Mouse (Mus musculus) spleen, adult 18-20 months (tissue): ENCODE measurements at regions not wholly inside any gene's neighbourhood (a gene's known extent, or its start where the extent isn't known, plus 50 kb on each side); places are given as distances from the start of the nearest gene placed in this dataset.

Source experiments
- DNase-seq, 2 experiments: peaks; one replicate each; pipeline ENCODE4 v3.0.0; 2022; ENCODE audit warnings: mixed read lengths in 2 of 2

DNA sequence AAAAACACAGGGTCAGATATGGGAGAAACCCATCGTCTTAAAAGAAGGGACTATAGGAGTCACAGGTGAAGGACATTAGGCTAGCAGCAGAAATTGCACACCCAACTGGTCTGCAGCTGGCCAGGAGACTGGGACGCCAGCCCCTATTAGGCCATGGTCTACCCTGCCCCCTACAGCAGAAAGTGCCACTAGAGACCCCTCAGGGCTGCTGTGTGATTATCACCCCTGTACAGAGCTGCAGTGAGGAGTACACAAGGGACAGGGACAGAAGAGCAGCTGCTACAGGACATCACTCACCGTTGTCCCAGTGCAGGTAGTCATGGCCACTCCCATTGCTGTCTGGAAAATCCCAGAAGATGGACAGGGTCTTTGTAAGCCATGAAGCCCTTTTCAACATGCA lies 157.9 kb upstream of the Agap1 start:
- no peak for DNase-seq

DNA sequence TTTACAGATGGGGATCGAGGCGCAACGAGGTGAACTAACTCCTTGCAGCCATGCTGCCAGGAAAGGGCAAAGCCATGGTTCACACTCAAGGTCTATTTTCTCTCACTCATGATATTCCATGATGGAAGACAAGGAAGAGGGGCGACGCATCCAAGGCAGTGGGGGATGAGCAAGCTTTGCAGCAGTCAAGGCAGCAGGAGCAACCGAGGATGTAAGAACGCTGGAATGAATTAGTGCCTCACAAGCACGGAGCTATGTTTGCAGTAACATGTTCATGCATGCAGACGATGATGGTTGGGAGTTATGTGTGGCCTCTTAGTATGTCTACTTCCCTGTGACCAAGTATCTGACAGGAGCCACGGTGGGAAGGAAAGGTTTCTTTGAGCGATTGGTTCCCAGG lies 156.8 kb upstream of the Agap1 start:
- DNase-seq: no peak

DNA sequence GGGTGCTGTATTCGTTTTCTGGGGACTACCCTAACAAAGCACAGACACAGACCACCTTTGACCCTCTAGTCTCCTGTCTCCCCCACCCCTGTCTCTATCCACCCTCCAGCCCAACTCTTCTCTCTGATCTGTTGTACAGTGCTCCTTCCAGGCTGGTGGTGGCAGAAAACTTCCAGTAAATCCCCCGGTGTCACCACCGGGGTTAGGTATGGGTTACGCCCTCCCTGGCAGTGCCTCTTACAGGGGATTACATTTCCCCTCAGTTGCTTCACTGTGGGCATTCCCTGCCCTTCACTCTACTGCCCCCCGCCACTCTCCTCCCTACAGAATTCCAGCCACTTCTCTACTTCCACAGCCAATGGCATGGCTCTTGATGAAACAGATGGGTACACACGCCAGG lies 153.5 kb upstream of the Agap1 start:
- no peak for DNase-seq

DNA sequence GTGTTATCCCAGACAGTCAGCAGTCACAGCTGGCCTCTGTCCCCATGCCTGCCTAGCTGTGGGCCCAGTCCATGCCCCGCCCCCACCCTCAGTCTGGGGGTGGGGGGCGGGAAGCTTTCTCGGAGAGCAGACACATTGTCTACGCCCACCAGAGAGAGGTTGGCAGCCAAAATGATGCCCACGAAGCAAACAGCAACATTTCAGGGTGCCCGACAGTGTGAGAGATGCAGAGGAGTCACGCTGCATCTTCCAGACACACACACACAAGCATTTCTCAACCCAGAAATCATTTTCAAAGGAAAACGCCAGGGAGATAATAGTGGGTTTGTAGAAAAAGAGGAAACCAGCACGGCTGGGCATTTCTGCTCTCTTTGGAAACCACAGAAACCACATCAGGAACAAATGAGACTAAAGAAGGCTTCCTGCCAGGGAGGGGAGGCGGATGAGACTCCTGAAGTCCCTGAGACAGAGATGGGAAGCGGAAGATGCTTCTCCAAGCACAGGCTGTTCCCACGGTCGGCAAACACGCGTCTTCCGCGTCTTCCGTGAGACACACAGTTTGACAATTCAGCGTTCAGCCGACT lies 152.1 kb upstream of the Agap1 start:
- DNase-seq: no peak

DNA sequence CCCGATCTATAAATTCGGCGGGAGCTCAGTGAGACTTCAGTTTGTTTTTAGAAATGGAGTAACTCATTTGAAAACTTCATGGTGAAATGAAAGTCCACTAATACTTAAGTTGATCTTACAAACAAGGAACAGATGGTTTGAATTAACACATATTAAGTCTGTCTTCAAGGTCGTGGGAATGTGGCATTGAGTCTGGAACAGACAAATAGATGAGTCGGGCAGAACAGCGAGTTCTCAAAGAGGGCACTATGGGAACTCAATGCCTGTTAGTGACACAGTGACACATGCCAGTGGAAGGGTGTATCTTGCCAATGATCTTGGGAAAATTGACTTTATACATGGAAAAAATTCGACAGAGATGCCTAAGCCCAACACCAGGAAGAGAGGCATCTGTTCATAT lies 149.4 kb upstream of the Agap1 start:
- no peak for DNase-seq

DNA sequence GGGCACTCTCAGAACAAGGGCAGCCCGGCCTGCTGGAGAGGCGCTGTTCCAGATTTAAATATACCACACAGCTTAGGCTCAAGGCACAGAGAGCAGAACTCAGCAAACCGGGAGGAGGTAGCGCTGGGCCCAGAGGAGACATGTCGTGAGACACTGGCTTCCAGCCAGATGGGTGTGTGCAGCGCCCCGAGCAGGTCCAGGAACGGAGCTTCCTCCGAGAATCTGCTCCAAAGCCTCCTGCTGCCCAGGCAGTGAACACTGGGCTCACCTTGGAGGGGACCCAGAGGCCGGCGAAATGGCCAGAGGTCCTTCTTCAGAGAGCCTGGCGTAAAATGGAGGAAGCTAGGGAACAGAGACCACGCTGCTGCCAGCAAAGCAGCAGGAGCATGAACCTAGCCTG lies 145.8 kb upstream of the Agap1 start:
- DNase-seq: no peak

DNA sequence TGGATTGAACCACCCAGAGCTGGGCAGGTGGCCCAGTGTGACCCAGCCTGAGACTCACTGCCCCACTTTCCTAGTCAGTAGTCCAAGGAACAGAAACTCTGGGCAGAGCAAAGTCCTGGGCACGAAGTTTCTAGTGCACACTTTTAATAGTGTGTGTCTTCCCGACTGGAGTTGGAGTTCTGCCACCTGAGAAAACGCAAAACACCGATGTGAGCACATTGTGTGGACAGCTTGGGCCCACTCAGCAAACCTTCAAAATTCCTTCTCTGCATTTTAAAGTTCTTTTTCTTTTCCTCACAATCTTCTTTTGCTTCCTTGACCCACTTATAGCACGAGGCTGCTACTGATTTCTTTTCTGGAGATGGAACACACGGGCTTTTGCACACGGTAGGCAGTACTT lies 141.5 kb upstream of the Agap1 start:
- DNase-seq: no peak

DNA sequence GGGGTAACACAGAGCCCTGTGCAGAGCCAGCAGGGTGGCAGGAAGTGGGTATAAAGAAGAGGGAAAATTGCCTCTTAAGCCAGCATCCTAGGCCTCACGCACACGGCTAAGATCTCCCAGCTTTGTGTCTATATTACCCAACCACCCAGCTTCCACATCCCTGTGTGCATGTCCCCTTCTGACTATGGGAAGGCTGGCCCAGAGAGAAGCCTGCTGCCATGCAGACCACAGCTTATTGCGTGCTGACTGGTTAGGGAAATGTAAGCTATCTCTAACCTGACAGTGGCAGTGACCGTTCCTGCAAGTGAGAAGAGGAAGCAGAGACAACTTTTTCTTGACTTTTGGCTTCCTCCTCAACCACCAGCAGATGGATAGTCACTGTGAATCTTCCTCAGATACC lies 136.7 kb upstream of the Agap1 start:
- no peak for DNase-seq

DNA sequence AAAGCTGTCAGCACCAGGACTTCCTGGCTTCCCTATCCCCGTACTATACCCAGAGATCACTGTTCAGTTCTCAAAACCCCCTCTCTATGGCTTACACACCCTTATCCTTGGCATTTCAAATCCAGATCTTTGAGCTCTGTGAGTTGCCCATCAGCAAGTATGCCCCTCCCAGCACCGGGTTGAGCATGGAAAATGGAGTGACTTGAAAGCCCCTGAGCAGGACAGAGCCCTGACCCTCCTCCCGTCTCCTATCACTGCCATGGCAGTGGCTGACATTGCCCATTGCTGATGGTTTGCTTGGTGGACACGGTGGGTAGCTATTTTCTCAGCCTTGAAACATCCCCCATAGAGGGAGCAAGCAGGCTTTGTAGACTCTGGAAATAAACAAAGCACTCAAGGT lies 135.9 kb upstream of the Agap1 start:
- no peak for DNase-seq

DNA sequence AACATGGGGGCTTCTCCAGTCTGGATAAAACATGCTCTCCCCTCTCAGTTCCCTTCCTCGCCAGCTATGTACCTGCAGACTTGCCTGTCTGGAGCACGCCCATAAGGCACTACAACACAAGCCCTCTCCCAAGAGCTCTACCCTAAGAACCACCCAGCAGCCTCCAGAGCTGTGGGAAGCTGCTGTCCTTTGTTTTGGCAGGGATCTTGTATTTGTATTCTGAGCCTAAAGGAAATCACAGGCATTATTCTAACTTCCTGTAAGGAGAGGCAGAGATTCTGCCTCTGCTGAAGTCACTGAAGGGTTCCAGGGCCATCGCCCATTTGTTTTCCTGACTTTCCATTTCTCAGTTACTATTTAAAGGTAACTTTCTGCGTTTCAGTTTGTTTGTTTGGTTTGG lies 132.0 kb upstream of the Agap1 start:
- DNase-seq: no peak

DNA sequence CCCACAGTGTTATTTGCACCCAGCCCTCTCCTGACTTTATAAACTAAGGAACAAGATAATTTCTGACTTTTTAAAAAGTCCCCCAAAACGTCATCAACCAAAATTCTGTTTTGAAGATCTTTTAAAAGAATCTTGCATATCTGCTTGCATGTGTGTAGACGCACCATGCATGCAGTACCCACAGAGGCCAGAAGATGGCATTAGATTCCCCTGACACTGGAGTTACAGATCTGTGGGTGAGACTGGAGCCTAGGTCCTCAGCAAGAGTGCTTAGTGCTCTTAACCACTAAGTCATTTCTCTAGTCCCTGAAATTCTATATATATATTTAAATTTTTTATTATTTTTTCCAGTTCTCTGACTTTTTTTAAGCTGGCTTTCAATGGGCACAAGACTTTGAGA lies 131.5 kb upstream of the Agap1 start:
- DNase-seq: peak in 1 of 2 experiments; percentile 14

DNA sequence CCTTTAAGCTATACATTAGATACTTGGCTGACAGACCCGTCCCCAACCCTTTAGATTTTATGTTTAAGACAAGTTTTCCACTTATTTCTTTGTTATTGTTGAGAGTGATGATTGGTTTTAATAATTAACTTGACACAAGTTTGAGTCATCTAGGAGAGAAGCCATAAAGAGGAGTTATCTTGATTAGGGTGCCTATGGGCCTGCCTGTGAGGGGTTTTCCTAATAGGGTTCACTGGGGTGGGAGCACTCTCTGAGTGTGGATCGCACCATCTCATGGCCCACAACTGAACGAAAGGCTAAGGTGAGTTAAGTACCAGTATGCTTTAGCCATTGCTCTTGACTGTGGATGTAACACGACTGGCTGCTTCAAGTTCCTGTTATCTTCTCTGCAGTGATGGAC lies 123.3 kb upstream of the Agap1 start:
- no peak for DNase-seq

DNA sequence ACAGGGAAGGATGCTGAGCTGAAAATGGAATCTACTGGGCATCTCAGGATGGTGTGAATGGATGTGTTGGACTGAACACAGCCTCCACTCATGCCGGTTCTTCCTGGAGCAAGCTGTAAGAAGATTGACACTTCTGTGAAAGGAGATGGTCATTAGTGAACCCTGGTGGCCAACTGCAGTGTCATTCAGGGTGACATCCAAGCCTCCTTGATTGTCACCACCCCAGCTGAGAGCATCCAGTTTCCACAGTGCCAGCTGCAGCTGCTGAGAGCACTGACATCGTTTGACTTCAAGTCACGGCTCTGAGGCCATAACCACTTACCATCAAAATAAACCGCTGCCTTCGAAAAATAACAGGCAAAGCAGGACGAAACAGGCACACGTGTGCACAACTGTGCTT lies 121.9 kb upstream of the Agap1 start:
- no peak for DNase-seq

DNA sequence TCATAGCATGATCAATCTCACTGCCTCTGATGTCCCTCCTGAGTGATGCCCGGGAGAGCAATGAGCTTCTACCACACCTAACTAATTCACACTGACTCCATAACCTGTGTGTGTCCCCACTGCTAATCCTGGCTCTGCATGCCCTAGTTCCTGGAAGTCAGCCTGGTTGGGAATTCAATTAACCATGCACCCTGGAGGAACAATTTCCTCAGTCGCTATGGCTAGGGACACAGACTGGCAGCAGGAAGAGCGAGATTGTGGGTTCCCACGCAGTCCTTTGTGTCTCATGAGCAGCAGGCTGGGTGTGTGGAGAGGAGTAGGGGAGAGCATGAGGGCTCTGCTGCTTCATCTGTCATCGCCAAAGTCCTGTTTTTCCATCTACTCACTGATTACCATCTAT lies 116.7 kb upstream of the Agap1 start:
- DNase-seq: no peak

DNA sequence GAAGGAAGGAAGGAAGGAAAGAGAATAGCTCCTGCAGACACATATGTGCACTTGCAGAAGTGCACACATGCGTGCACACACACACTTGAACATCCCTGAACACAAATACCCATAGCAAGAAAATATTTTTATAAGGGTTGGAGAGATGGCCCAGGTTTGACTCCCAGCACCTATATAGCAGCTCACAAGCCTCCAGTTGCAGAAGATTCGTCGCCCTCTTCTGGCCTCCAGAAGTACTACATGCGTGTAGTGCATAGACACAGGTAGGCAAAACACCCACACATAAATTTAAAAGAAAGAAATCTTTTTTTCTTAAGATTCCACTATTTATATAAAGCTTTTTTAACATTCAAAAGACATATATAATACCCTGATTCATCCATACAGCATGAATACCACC lies 111.8 kb upstream of the Agap1 start:
- DNase-seq: no peak

DNA sequence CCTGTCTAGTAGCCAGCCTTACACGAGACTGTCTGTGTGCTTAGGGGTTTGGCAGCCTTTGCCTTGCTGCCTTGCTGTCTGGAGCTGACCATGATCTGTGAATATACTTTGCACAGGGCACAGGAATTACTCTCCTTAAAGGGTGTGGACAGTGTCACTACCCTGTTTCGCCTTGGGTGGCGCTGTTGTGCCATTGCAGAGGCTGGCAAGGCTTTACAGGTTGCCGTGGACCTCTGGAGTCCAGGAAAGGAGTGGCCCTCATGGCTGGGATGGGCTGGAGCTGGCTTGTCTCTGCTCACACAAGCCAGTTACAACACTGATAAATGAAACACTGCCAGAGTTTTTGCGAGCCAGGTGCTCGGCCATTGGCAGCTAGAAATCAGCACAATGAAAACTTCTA lies 110.1 kb upstream of the Agap1 start:
- peak in 1 of 2 experiments; percentile 6 for DNase-seq

DNA sequence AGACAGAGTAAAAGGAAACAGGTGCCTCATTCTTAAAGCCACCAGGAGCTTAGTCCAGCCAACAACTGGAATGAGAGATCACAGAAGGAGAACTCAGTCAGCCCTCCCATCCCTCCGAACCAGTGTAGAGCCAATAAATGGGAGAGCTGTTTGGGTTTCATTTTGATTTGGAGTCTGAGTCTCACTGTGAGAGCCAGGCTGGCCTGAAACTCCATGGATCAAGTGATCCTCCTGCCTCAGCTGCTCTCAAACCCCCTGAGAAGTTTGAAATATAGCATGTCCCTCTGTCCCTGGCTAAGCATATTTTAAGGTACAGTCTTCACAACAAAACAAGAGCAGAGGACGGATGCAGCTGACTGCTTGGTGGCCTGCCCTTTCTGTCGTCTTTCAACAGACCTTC lies 107.3 kb upstream of the Agap1 start:
- DNase-seq: no peak

DNA sequence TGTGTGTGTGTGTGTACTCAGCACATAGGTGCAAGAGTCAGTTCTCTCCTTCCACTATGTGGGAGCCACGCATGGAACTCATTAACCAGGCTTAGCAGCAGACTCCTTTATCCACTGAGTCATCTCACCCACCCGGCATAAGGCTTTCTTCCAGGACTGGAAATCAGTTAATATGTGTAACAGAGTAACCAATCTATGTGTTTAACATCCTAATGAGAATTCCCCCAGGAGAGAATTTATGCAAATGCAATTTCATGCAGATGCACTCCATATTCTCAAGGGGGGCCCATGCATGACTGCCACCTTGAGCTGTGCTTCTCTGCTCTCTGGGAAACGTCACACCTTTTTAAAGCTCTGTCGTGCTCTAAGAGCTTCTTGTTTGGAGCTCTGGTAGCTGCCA lies 101.7 kb upstream of the Agap1 start:
- DNase-seq: no peak

DNA sequence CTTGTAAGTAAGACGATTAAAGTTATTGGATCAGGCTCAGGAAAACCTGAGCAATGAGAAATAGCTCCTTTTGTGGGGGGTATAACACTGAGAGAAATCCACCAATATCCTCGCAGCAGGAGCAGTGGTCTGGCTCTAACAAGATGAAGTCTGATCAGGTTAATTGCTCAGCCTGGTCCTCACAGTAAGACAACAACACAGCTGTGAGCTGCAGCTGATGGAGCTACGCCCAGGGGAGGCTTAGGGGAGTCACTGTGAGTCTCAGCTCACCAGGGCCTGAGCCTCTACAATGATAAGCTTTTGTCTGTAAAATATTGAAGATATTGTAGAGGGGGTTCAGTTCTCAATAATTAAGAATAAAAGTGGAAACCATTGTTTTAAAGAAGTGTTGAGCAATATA lies 95.3 kb upstream of the Agap1 start:
- no peak for DNase-seq

DNA sequence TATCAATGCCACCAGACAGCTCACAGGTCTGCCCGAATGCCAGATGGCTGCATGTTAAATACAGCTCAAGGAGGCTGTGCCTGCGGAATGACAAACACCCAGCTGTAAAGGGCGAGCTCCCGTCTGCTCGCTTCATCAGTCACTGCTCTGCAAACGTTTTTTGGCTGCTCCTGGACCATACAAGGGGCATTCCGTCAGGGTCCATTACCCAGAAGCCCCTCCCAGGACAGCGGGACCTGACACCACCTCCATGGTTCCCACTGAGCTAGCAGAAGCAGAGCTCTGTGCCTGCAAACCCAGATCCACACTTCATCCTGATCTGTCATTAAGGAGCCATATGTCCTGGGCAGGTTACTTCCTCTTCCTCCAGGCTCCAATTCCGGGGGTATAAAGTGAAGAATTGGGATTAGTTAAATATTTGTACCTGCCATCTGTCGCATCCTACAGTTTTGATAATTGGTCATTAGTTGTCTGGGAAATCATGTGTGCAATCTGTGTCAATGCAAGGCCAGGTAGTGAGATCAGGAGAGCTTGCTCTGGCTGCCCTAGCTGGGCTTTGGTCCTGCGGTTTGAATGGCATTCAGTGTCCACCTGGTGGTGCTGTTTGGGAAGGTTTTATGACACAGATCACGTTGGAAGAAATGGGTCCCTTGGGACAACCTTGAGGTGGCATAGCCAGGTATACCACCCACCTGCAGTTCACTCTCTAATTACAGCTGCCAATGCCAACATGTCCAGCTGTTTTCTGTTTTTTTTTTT lies 89.9 kb upstream of the Agap1 start:
- DNase-seq: no peak

DNA sequence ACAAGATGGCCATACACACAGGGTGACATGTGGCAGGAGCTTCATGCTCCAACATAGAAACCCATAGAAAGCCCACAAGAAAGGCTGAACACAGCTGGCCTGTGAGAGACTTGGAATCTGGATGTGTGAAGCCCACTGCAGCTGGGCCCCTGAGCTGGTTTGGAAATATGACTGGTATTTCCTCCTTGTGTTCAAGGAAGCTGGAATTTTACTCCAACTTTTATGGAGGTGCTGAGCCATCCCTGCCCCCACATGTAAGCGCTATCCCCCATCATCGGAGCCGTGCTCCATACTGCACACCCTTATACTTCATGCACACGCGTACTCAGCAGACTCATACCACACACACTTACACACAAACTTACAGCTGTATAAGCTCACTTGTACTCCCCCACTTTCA lies 87.7 kb upstream of the Agap1 start:
- DNase-seq: no peak

DNA sequence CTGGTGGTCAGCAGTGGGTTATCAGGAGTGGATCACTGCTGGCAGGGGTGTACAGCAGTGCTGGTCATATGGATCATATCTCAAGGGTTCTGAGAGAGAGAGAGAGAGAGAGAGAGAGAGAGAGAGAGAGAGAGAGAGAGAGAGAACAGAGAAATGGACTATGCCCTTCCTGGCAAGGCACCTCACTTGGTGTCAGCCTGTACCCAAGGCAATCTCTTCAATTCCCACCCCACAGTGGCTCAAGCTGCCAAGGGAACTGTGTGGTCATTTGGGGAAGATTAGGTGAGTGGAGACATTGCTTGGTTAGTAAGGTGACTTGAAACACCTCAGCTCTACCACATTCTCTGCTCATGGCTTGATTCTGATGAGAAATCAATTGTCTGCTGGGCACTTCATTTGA lies 80.8 kb upstream of the Agap1 start:
- DNase-seq: no peak

DNA sequence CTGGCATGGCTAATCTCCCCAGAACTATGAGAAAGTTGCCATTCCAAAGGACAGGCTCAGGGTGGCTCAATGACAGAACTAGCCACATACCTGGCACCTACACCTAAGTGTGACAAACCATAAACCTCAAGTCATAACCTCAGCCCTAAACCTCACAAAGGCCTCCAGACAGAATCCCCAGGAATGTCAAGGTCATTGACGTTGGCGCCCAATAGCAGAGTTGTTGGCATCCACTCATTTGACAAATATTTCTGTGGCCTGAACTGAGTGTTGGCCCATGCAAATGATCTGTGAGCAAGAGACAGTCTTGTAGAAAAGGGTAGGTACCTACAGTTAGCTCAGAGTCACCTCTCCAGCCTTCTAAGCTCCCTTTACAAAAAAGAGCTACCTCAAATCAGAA lies 80.3 kb upstream of the Agap1 start:
- DNase-seq: no peak

DNA sequence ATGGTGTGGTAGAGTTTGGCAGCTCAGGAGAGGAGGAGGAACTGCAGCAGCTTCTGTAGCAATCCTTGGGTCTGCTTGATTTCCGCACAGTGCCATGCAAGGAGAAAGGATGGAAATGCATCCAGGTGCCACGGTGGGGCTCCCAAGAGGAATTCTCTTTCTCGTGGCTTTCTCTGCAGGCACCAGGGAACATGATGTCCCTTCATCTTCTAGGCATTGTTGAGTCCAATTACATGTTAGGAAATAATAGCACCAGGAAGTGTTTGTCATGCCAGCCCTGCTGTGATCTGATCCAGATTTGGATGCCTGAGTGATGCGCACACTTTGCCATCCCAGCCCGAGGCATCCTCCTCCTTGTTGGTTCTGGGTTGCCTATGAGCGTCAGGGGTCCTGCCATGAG lies 72.6 kb upstream of the Agap1 start:
- no peak for DNase-seq

DNA sequence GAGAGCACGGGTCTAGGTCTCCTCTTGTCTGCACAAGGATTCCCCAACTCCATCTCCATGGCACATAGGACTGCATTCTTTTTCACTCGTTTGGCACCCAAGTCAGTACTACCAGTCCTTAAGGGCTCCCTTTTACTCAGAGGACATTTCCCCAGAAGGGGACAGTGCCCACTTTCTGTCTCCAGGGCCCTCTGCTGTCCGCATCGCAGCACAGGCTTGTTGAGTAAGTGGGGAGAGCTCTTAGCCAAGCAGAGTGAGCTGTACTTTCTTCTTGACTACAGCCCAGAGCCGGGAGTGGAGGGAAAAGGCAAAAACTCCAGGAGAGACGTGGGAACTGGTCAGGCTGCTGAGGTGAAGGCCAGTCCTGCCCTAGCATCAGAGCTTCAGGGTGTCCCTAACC lies 69.5 kb upstream of the Agap1 start:
- no peak for DNase-seq
